Mouse (Mus musculus) mouse trophoblast stem cell (cell line): ENCODE measurements around the gene Cd38.

Experiments
- in situ Hi-C, 2 experiments: fragments of 300-500 bp; cut with MseI, MboI; formaldehyde crosslinking; loops; 2 replicates in 1 of 2; 3 replicates in 1 of 2; pipeline ENCODE4 v1.15.1; 2025

Gene Cd38

GRCm38 (mm10) chr5:43933269-43933668 is 64.9 kb downstream of the Cd38 start:
- in situ Hi-C loops = no loop called here

GRCm38 (mm10) chr5:43947330-43947977 is 79.1 kb downstream of the Cd38 start:
- in situ Hi-C loops = no loop called here

- in situ Hi-C loops = no loop called here
These were observed 79.9 kb downstream of the Cd38 start for GRCm38 (mm10) chr5:43948111-43948743.

- in situ Hi-C loops = no loop called here
These were observed 80.5 kb downstream of the Cd38 start for GRCm38 (mm10) chr5:43948748-43949275.

GRCm38 (mm10) chr5:43953241-43953640 is 84.9 kb downstream of the Cd38 start:
- in situ Hi-C loops = no loop called here

GRCm38 (mm10) chr5:43959884-43960440 is 91.6 kb downstream of the Cd38 start:
- in situ Hi-C loops = no loop called here

- in situ Hi-C loops = no loop called here
These were observed 92.7 kb downstream of the Cd38 start for GRCm38 (mm10) chr5:43961056-43961455.
